Mouse (Mus musculus) left cerebral cortex, postnatal 25 days (tissue): ENCODE measurements around the gene Nrn1l. TPM values are rescaled to one million over a fixed set of nuclear protein-coding genes. Genes with fewer than 3 reads are reported as not detected.
A peak's percentile ranks its signal among the peaks of the same experiment; 100 is the strongest.

Source experiments
- DNase-seq, 2 experiments: peaks; one replicate each; pipeline ENCODE4 v3.0.0; 2022; ENCODE audit warnings: low spot score in 2 of 2, mixed read lengths in 1 of 2
- intact Hi-C: fragments of 180-260 bp; cut with DNase I; formaldehyde crosslinking; loops from one replicate; pipeline ENCODE4 v1.15.1; 2025
- total RNA-seq, 2 experiments: library from RNA; stranded (reverse); gene quantifications; 2 replicates each; pipeline ENCODE4 v1.2.3; 2021

Gene Nrn1l
- total RNA-seq, 2 experiments from 2014 or later, result 3.1 to 3.2 TPM

GRCm38 (mm10) chr8:105937496-105938305 lies 44.3 kb downstream of the Nrn1l start:
- peak; percentile 55 to 60 for DNase-seq
- intact Hi-C loops, result no loop called here

GRCm38 (mm10) chr8:105938306-105938669 lies 44.9 kb downstream of the Nrn1l start, which contains the start of gene Psmb10:
TSS of gene Psmb10 (minus strand) at chr8:105938444.
- peak in 1 of 2 experiments; percentile 45 for DNase-seq
- intact Hi-C loops, result no loop called here

DNA sequence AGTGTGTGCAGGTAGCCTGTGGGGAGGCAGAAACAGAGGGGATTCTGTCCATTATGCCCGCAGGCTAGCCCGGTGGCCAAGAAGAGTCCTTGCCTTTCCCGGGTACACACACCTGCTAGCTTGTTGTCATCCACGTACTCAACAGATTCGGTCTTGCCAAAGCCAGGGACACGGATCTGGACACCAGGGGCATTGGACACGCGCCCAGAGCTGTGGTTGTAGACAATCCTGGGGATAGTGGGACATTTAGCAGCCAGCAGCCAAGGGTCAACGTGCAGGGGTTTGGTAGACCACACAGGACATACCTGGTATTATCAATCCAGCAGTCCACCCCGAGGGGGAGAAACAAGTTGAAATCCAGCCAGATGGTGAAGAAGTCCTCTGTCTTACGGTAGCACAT lies 48.7 kb downstream of the Nrn1l start:
- intact Hi-C loops, result no loop called here
- DNase-seq, result no peak

DNA sequence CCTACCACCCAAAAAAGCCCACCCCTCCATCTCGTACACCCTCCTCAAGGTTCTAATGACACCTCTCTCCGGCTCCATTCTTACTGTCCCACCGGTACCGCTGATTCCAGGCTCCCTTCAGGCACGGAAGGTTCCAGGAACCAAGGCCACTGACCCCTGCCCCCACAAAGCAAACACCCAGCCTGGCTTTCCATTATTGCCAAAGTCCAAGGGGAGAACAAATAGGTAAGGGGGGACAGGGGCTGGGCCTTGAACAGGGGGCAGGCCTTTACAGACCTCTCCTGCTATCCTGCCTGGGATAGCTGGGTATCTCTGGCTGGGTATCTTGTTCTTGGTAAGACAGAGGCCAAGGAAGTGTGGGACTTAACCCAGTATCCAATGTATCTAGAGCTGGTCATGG lies 49.2 kb downstream of the Nrn1l start:
- intact Hi-C loops, result no loop called here
- DNase-seq, result no peak

GRCm38 (mm10) chr8:105943321-105943739 lies 50.0 kb downstream of the Nrn1l start, which contains the start of gene Lcat:
TSS of gene Lcat (minus strand) at chr8:105943382.
- peak in 1 of 2 experiments; percentile 60 for DNase-seq
- intact Hi-C loops, result no loop called here

Other genes with a start within 250 kb of the Nrn1l start
- gene Carmil2, start 207.3 kb upstream of the Nrn1l start, total RNA-seq, result 10 to 100 TPM; 58.0 to 61.9 TPM
- gene Acd, start 192.5 kb upstream of the Nrn1l start, total RNA-seq, result 10 to 100 TPM; 44.5 to 51.9 TPM
- gene Pard6a, start 192.4 kb upstream of the Nrn1l start, total RNA-seq, result 10 to 100 TPM; 41.2 to 46.6 TPM
- under 1 TPM; 0.53 to 0.60 TPM for gene 4933405L10Rik, start 185.9 kb upstream of the Nrn1l start, total RNA-seq
- 1 to 10 TPM; 8.7 to 9.8 TPM for gene Enkd1, start 185.4 kb upstream of the Nrn1l start, total RNA-seq
- gene Gfod2, start 134.9 kb upstream of the Nrn1l start, total RNA-seq, result 10 to 100 TPM; 22.0 to 25.5 TPM
- gene Ranbp10, start 66.2 kb upstream of the Nrn1l start, total RNA-seq, result 10 to 100 TPM; 24.4 to 25.8 TPM
- not detected for gene Tsnaxip1, start 65.8 kb upstream of the Nrn1l start, total RNA-seq
- 10 to 100 TPM; 14.0 to 16.6 TPM for gene Cenpt, start 40.3 kb upstream of the Nrn1l start, total RNA-seq
- 10 to 100 TPM; 40.0 to 40.4 TPM for gene Thap11, start 38.4 kb upstream of the Nrn1l start, total RNA-seq
- gene Nutf2, start 33.0 kb upstream of the Nrn1l start, total RNA-seq, result 10 to 100 TPM; 21.8 to 32.1 TPM
- 10 to 100 TPM; 58.1 to 62.9 TPM for gene Edc4, start 12.7 kb upstream of the Nrn1l start, total RNA-seq
- 1 to 10 TPM; 8.1 to 8.5 TPM for gene Pskh1, start 6.9 kb downstream of the Nrn1l start, total RNA-seq
- gene Ctrl, start 40.3 kb downstream of the Nrn1l start, total RNA-seq, result under 1 TPM; 0.85 to 0.96 TPM
- gene Psmb10, start 44.9 kb downstream of the Nrn1l start, total RNA-seq, result 10 to 100 TPM; 84.9 to 92.0 TPM
- gene Lcat, start 49.8 kb downstream of the Nrn1l start, total RNA-seq, result 10 to 100 TPM; 28.0 to 32.5 TPM
- gene Slc12a4, start 72.5 kb downstream of the Nrn1l start, total RNA-seq, result 10 to 100 TPM; 20.0 to 23.3 TPM
- not detected for gene Dpep3, start 85.9 kb downstream of the Nrn1l start, total RNA-seq
- gene Dus2, start 97.8 kb downstream of the Nrn1l start, total RNA-seq, result 10 to 100 TPM; 16.7 to 18.9 TPM
- not detected for gene Dpep2nb, start 112.4 kb downstream of the Nrn1l start, total RNA-seq
- 10 to 100 TPM; 12.8 to 13.8 TPM for gene Ddx28, start 118.3 kb downstream of the Nrn1l start, total RNA-seq
- gene Nfatc3, start 165.3 kb downstream of the Nrn1l start, total RNA-seq, result 10 to 100 TPM in 1 of 2 experiments, 1 to 10 TPM in 1; 9.3 to 12.2 TPM
- not detected for gene Esrp2, start 243.4 kb downstream of the Nrn1l start, total RNA-seq